Comparison of ENCODE assay signal across 28 mouse cellular contexts in the genomic region with DNA sequence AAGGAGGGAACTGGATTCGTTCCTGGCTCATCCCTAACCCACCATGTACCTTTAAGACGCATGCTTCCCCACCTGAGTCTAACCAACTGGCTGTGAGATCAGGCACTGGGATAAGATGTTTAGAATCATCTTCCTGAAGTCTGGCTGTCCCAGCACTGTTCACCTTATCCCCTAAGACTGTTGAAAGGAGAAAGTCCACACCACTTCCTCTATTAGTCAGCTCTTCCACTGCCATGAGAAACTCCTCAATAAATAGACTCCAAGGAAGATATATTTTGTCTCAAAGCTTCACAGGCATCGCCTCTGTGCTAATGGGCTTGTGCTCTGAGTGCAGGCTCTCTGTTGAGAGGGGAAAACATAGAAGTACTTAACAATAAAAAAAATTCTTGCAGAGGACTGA. TPM values are rescaled to one million over a fixed set of nuclear protein-coding genes. Genes with fewer than 3 reads are reported as not detected.
DNase-seq lines count a peak whose midpoint lies in the region; ATAC-seq lines count a peak whose summit lies in the region.
"Had no signal": no experiment of that assay in that cellular context is flagged by ENCODE, and none has a peak within 500 bp of the region (broad histone marks: within the 10 kb centered on the region; RNA-seq: fewer than 3 reads in every experiment).

No protein-coding gene starts in this region.

- DNase-seq in 416B (ENCODE audit: low read depth), result peak; percentile 10
- no peak for DNase-seq in spleen, adult 12 weeks (ENCODE audit: low spot score)
- no peak for DNase-seq in right cerebral cortex, postnatal 25 days
- DNase-seq in kidney, adult 11 months, result no peak
- no peak for DNase-seq in urinary bladder, adult 2 months (ENCODE audit: low spot score)
- DNase-seq: adrenal gland, adult 2 months; adrenal gland, adult 8-10 months; adrenal gland, postnatal 10 days; adrenal gland, postnatal 14 days; adrenal gland, postnatal 25 days; adrenal gland, postnatal 36 days; B cell, adult 2 months; cerebellum, adult 11 months; cerebellum, adult 11-12 months; cerebellum, adult 18-20 months had no signal

- peak; percentile 58 for ATAC-seq in common myeloid progenitor, adult 5-6 weeks (replicated peaks; ENCODE audit: low read depth, poor library complexity, severe bottlenecking)
- ATAC-seq in granulocyte monocyte progenitor cell, adult 5-6 weeks (replicated peaks; ENCODE audit: poor library complexity, severe bottlenecking), result peak; percentile 80
- peak; percentile 71 for ATAC-seq in megakaryocyte progenitor cell, adult 5-6 weeks (replicated peaks; ENCODE audit: poor library complexity)
- ATAC-seq: activated CD4-positive, CD25-positive, alpha-beta regulatory T cell, adult 4 months; CD4-positive, CD25-positive, alpha-beta regulatory T cell, adult 4 months; Patski had no signal

RNA-seq across cellular contexts. Expression of a gene that starts 5.5 kb away (rescaled TPM):
- 31.1 and 41.7 TPM in 2 replicates for total RNA-seq in common myeloid progenitor, adult 5-6 weeks (2017)
- 1,080 and 1,135 TPM in 2 replicates for total RNA-seq in granulocyte monocyte progenitor cell, adult 5-6 weeks (2014; fragmentation: Nextera tagmentation)
- 1,013 and 1,248 TPM in 2 replicates for total RNA-seq in granulocyte monocyte progenitor cell, adult 5-6 weeks (2017)
- total RNA-seq in megakaryocyte progenitor cell, adult 5-6 weeks (2015), result 1,524 and 1,660 TPM in 2 replicates
- 866 and 1,151 TPM in 2 replicates for total RNA-seq in megakaryocyte progenitor cell, adult 5-6 weeks (2017)
- polyA plus RNA-seq in urinary bladder, adult 2 months (2012; rRNA removed), result not detected in 2 replicates
- total RNA-seq: adrenal gland, adult 18-20 months; adrenal gland, adult 2 months; adrenal gland, adult 8-10 months; adrenal gland, postnatal 14 days; adrenal gland, postnatal 25 days; adrenal gland, postnatal 36 days; ES-E14; G1E had no signal
- polyA plus RNA-seq: activated CD4-positive, CD25-positive, alpha-beta regulatory T cell, adult 4 months; adrenal gland, adult 2 months; brain, embryonic 14.5 days; C2C12; CD4-positive, CD25-positive, alpha-beta regulatory T cell, adult 4 months; G1E had no signal

RNA-seq across cellular contexts. Expression of a gene that starts 14.2 kb away (rescaled TPM):
- 2.7 TPM in 1 of 2 replicates, not detected in the other for total RNA-seq in common myeloid progenitor, adult 5-6 weeks (2017)
- total RNA-seq in granulocyte monocyte progenitor cell, adult 5-6 weeks (2014; fragmentation: Nextera tagmentation), result 5.0 TPM in 1 of 2 replicates, not detected in the other
- total RNA-seq in granulocyte monocyte progenitor cell, adult 5-6 weeks (2017), result 1.3 TPM in 1 of 2 replicates, not detected in the other
- 1.1 and 3.4 TPM in 2 replicates for total RNA-seq in megakaryocyte progenitor cell, adult 5-6 weeks (2015)
- not detected in 2 replicates for total RNA-seq in megakaryocyte progenitor cell, adult 5-6 weeks (2017)
- polyA plus RNA-seq in urinary bladder, adult 2 months (2012; rRNA removed), result not detected in 2 replicates
- total RNA-seq: adrenal gland, postnatal 10 days; adrenal gland, postnatal 14 days; adrenal gland, postnatal 4 days; ES-E14; G1E; MEL had no signal
- polyA plus RNA-seq: activated CD4-positive, CD25-positive, alpha-beta regulatory T cell, adult 4 months; adrenal gland, adult 2 months; brain, embryonic 14.5 days; C2C12; CD4-positive, CD25-positive, alpha-beta regulatory T cell, adult 4 months; G1E; Patski had no signal

RNA-seq across cellular contexts. Expression of a gene that starts 22.6 kb away (rescaled TPM):
- total RNA-seq in common myeloid progenitor, adult 5-6 weeks (2017), result 54.6 and 59.7 TPM in 2 replicates
- 21.5 and 44.3 TPM in 2 replicates for total RNA-seq in granulocyte monocyte progenitor cell, adult 5-6 weeks (2014; fragmentation: Nextera tagmentation)
- 35.0 and 40.7 TPM in 2 replicates for total RNA-seq in granulocyte monocyte progenitor cell, adult 5-6 weeks (2017)
- 18.2 and 21.8 TPM in 2 replicates for total RNA-seq in megakaryocyte progenitor cell, adult 5-6 weeks (2015)
- 17.5 and 20.2 TPM in 2 replicates for total RNA-seq in megakaryocyte progenitor cell, adult 5-6 weeks (2017)
- 0.19 and 0.21 TPM in 2 replicates for polyA plus RNA-seq in urinary bladder, adult 2 months (2012; rRNA removed)
- total RNA-seq: adrenal gland, adult 18-20 months; adrenal gland, postnatal 14 days; adrenal gland, postnatal 25 days; adrenal gland, postnatal 36 days; ES-E14 had no signal
- polyA plus RNA-seq: activated CD4-positive, CD25-positive, alpha-beta regulatory T cell, adult 4 months; adrenal gland, adult 2 months; C2C12; CD4-positive, CD25-positive, alpha-beta regulatory T cell, adult 4 months had no signal

RNA-seq across cellular contexts. Expression of a gene that starts 41.5 kb away (rescaled TPM):
- total RNA-seq in common myeloid progenitor, adult 5-6 weeks (2017), result 0.82 TPM in 1 of 2 replicates, not detected in the other
- 3.6 and 6.2 TPM in 2 replicates for total RNA-seq in granulocyte monocyte progenitor cell, adult 5-6 weeks (2014; fragmentation: Nextera tagmentation)
- 2.4 and 2.7 TPM in 2 replicates for total RNA-seq in granulocyte monocyte progenitor cell, adult 5-6 weeks (2017)
- 5.1 and 5.9 TPM in 2 replicates for total RNA-seq in megakaryocyte progenitor cell, adult 5-6 weeks (2015)
- total RNA-seq in megakaryocyte progenitor cell, adult 5-6 weeks (2017), result 3.0 and 4.2 TPM in 2 replicates
- 5.2 and 6.5 TPM in 2 replicates for polyA plus RNA-seq in urinary bladder, adult 2 months (2012; rRNA removed)
- total RNA-seq: MEL had no signal
- polyA plus RNA-seq: C2C12 had no signal

RNA-seq across cellular contexts. Expression of a gene that starts 44.8 kb away (rescaled TPM):
- 7.4 and 12.8 TPM in 2 replicates for total RNA-seq in common myeloid progenitor, adult 5-6 weeks (2017)
- 4.7 and 15.8 TPM in 2 replicates for total RNA-seq in granulocyte monocyte progenitor cell, adult 5-6 weeks (2014; fragmentation: Nextera tagmentation)
- total RNA-seq in granulocyte monocyte progenitor cell, adult 5-6 weeks (2017), result 5.1 and 11.9 TPM in 2 replicates
- total RNA-seq in megakaryocyte progenitor cell, adult 5-6 weeks (2015), result 5.7 and 7.6 TPM in 2 replicates
- 6.9 and 13.5 TPM in 2 replicates for total RNA-seq in megakaryocyte progenitor cell, adult 5-6 weeks (2017)
- polyA plus RNA-seq in urinary bladder, adult 2 months (2012; rRNA removed), result not detected in 2 replicates
- total RNA-seq: ES-E14, MEL had no signal
- polyA plus RNA-seq: activated CD4-positive, CD25-positive, alpha-beta regulatory T cell, adult 4 months; adrenal gland, adult 2 months; brain, embryonic 14.5 days; C2C12; CD4-positive, CD25-positive, alpha-beta regulatory T cell, adult 4 months; G1E; Patski had no signal

Comparison
In these comparisons a context has a peak if more than half of its experiments do, and no peak if none do; other contexts are left out.
1. RNA of a gene that starts 5.5 kb away (total RNA-seq): 866 to 1,660 TPM in megakaryocyte progenitor cell, adult 5-6 weeks and 1,013 to 1,248 TPM in granulocyte monocyte progenitor cell, adult 5-6 weeks; 31.1 to 41.7 TPM in common myeloid progenitor, adult 5-6 weeks; every median in the first group is over 10 times any median in the second.
2. Peak in every context shown above with its lines, with median percentiles within 50 percentile points of each other: ATAC-seq.